Comparison of ENCODE assay signal across 8 mouse cellular contexts in the genomic region with DNA sequence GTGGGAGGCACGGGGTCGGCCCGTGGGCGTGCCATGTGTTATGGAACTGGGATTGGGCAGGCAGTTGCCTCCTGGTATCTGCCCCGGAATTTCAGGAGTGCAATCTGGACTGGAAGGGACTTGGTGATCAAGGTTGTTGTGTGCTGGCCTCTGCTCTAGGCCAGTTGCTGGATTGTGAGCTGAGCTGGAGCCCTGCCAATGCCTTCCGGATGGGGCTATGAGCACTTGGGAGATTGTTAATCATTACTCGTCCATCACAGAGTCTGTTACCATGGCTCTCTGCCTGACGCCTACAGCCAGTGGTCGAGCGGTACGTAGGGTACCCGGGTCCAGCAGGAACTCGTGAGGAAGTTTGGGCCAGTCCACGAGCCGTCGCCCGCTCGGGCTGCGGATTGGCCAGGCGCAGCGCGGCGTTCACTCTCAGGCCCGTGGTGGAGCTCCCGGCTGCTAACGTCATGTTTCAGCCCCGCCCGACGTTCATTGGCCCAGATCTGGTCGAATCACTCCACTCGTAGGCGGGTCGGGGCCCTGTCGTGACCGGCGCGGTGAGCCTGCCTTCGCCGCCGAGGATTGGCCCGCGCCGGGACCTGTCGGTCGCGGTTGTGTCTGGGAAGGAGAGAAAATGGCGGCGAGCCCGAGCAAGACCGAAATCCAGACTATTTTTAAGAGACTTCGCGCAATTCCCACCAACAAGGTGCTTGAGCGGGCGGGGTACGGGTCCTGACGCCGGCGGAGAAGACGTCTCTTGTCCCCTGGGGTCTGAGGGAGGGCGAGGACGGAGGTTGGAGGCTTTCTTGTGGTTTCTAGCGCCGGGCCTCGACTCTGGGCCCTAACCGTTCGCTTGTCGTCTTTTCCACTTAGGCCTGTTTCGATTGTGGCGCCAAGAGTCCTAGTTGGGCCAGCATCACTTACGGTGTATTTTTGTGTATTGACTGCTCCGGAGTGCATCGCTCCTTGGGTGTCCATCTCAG. TPM values are rescaled to one million over a fixed set of nuclear protein-coding genes. Genes with fewer than 3 reads are reported as not detected.
DNase-seq lines count a peak whose midpoint lies in the region; ATAC-seq and TF ChIP-seq lines count a peak whose summit lies in the region.

A gene (plus strand): TSS at position 264 of the 971 bp plus-strand sequence.

- peak; percentile 89 for TF ChIP-seq POLR2A in lung, adult 2 months (IDR thresholded peaks at IDR 0.05; ENCODE audit: borderline replicate concordance, extremely low read depth, low read depth, low read length)

- WGBS in forebrain, embryonic 15.5 days = under 1% methylated on average over 72 of the region's 72 CpGs
- under 1% methylated on average over 72 of the region's 72 CpGs for WGBS in lung, adult 2 months

- H3K4me2 ChIP-seq in forebrain, embryonic 15.5 days (replicated peaks) = peak within 1 kb of the TSS; percentile 73

- in situ Hi-C loops in ES-E14 (cut with MboI; ENCODE audit: low sequenced_read_pairs in 2 of 2, unreplicated experiment in 2 of 2) = no loop called here

- peak; percentile 99 for ATAC-seq in forebrain, embryonic 15.5 days (replicated peaks)
- peak; percentile 94 for ATAC-seq in neutrophil, adult 5-6 weeks (ENCODE audit: extremely low read depth, insufficient number of reproducible peaks, low FRiP score, poor library complexity, severe bottlenecking)

- H3K27me3 ChIP-seq in forebrain, embryonic 15.5 days = no peaks in the 10 kb centered on the region

- intact Hi-C loops in heart, postnatal 25 days (cut with DNase I) = loop anchor here (2.0 to 5.0 kb wide), 2 partner anchors 28 to 148 kb away; a partner anchor contains a TSS

- H3K27ac ChIP-seq in ES-E14 (ENCODE audit: insufficient read depth, low read depth, low read length, poor library complexity, severe bottlenecking) = peak within 1 kb of the TSS; percentile 61
- H3K27ac ChIP-seq in forebrain, embryonic 15.5 days (replicated peaks) = peak within 1 kb of the TSS; percentile 93

- peaks cover 0 to 7% of the 10 kb centered on the region in 2 experiments; a peak in 2 of 4 replicates for H3K4me1 ChIP-seq in ES-E14 (ENCODE audit: control insufficient read depth in 2 of 2, insufficient read depth in 2 of 2, low read length in 2 of 2, poor library complexity in 1 of 2)
- H3K4me1 ChIP-seq in forebrain, embryonic 15.5 days = peaks cover 20% of the 10 kb centered on the region
- H3K4me1 ChIP-seq in lung, adult 2 months (ENCODE audit: control insufficient read depth, insufficient read depth, low read length) = peaks cover 2% of the 10 kb centered on the region

- peak within 1 kb of the TSS; percentile 91 for H3K4me3 ChIP-seq in ES-E14 (ENCODE audit: insufficient read depth in 1 of 2, low read depth in 1 of 2, low read length in 2 of 2, poor library complexity in 1 of 2, severe bottlenecking in 1 of 2)
- H3K4me3 ChIP-seq in forebrain, embryonic 15.5 days = peak within 1 kb of the TSS; percentile 67
- H3K4me3 ChIP-seq in lung, adult 2 months (replicated peaks; ENCODE audit: extremely low read depth, low read depth, low read length) = peak within 1 kb of the TSS; percentile 95

- peak within 1 kb of the TSS; percentile 98 for H3K9ac ChIP-seq in ES-E14 (ENCODE audit: insufficient read depth, low read depth, low read length, poor library complexity, severe bottlenecking)
- H3K9ac ChIP-seq in forebrain, embryonic 15.5 days (replicated peaks) = peak within 1 kb of the TSS; percentile 83

- TF ChIP-seq CTCF in lung, adult 2 months (IDR thresholded peaks at IDR 0.05; ENCODE audit: insufficient read depth, low read length) = no peak

- H3K36me3 ChIP-seq in ES-E14 (ENCODE audit: control insufficient read depth, insufficient read depth, low read length, poor library complexity, severe bottlenecking) = peaks cover 23% of the 10 kb centered on the region
- peaks cover 30% of the 10 kb centered on the region for H3K36me3 ChIP-seq in forebrain, embryonic 15.5 days

- no peaks in the 10 kb centered on the region for H3K9me3 ChIP-seq in ES-E14 (ENCODE audit: control insufficient read depth, insufficient read depth, low read depth, low read length)
- no peaks in the 10 kb centered on the region for H3K9me3 ChIP-seq in forebrain, embryonic 15.5 days

- peak; percentile 90 for DNase-seq in ES-E14 (ENCODE audit: low read depth, low spot score)
- peak; percentile 99 for DNase-seq in cerebellum, adult 11-12 months
- peak; percentile 98 for DNase-seq in heart, postnatal 25 days (ENCODE audit: low spot score)
- peak; percentile 98 to 99 for DNase-seq in layer of hippocampus, adult 18-20 months (ENCODE audit: low spot score in 2 of 2)
- DNase-seq in lung, adult 2 months = peak; percentile 96
- peak; percentile 92 to 95 for DNase-seq in thymus, adult 18-20 months

TF ChIP-seq in ES-E14, 5 proteins besides CTCF, POLR2A, EP300 and RAD21:
- TF ChIP-seq CHD2 (IDR thresholded peaks at IDR 0.05; ENCODE audit: low read depth, low read length) = no peak
- no peak; the same call in 1 of the 2 replicates for TF ChIP-seq HCFC1 (IDR thresholded peaks at IDR 0.05; ENCODE audit: borderline replicate concordance, insufficient read depth, low read length)
- TF ChIP-seq ZC3H11A (IDR thresholded peaks at IDR 0.05; ENCODE audit: borderline replicate concordance, low read depth, low read length) = no peak
- TF ChIP-seq MAFK (IDR thresholded peaks at IDR 0.05; ENCODE audit: insufficient read depth, low read depth, low read length) = no peak
- TF ChIP-seq ZNF384 (IDR thresholded peaks at IDR 0.05; ENCODE audit: low read depth, low read length) = no peak

RNA-seq across cellular contexts. Expression of the gene that starts here (rescaled TPM):
- total RNA-seq in ES-E14 (2012; rRNA removed) = 40.7 and 46.8 TPM in 2 replicates
- polyA plus RNA-seq in forebrain, embryonic 15.5 days (2015; fragmentation: Nextera tagmentation; extraction: Ambion mirVana) = 78.0 and 79.0 TPM in 2 replicates
- total RNA-seq in heart, postnatal 25 days (2021) = 10 to 100 TPM; 56.2 TPM
- total RNA-seq in layer of hippocampus, adult 18-20 months (2021) = 10 to 100 TPM; 68.2 to 68.8 TPM
- 29.1 and 44.4 TPM in 2 replicates for polyA plus RNA-seq in lung, adult 2 months (2012; rRNA removed)
- 46.5 and 48.3 TPM in 2 replicates for total RNA-seq in neutrophil, adult 5-6 weeks (2017)

Comparison
In these comparisons a context has a peak if more than half of its experiments do, and no peak if none do; other contexts are left out.
1. Peak in every context shown above with its lines: DNase-seq, ATAC-seq, H3K4me3 ChIP-seq and H3K27ac ChIP-seq.